Mouse (Mus musculus) lung, embryonic 14.5 days (tissue): ENCODE measurements around the gene Rapgef1. TPM values are rescaled to one million over a fixed set of nuclear protein-coding genes. Genes with fewer than 3 reads are reported as not detected.
"Not testable (repeated sequence)": the region's sequence is repeated elsewhere in the genome, so short reads cannot be mapped to it uniquely, and the experiment has no call there.

Experiments
- ATAC-seq: fragments of 200-750 bp; cut with Nextera tagmentation; 2 replicates; pipeline ENCODE4 v1.8.0; 2017; ENCODE audit warnings: mild to moderate bottlenecking, moderate TSS enrichment, moderate library complexity; ENCODE audit not compliant: insufficient read depth
- DNase-seq: peaks from one replicate; pipeline ENCODE4 v3.0.0-alpha.2; 2015
- H3K27ac ChIP-seq: fragments of 300-500 bp; sonication (generic); 2 replicates; pipeline ENCODE4 v1.5.1; 2014; ENCODE audit warnings: low read depth, mild to moderate bottlenecking, moderate library complexity
- H3K27me3 ChIP-seq: fragments of 300-500 bp; sonication (generic); 2 replicates; pipeline ENCODE4 v1.6.1; 2014; ENCODE audit warnings: low read length, control low read depth; ENCODE audit not compliant: insufficient read depth
- H3K36me3 ChIP-seq: fragments of 300-500 bp; sonication (generic); 2 replicates; pipeline ENCODE4 v1.6.1; 2014; ENCODE audit warnings: control low read depth; ENCODE audit not compliant: insufficient read depth
- H3K4me1 ChIP-seq: fragments of 300-500 bp; sonication (generic); 2 replicates; pipeline ENCODE4 v1.6.1; 2014; ENCODE audit warnings: antibody characterized with exemption, control low read depth; ENCODE audit not compliant: insufficient read depth
- H3K4me2 ChIP-seq: fragments of 300-500 bp; sonication (generic); 2 replicates; pipeline ENCODE4 v1.6.1; 2014; ENCODE audit warnings: mild to moderate bottlenecking
- H3K4me3 ChIP-seq: fragments of 300-500 bp; sonication (generic); 2 replicates; pipeline ENCODE4 v1.5.1; 2014; ENCODE audit warnings: low read depth, low read length
- H3K9ac ChIP-seq: fragments of 300-500 bp; sonication (generic); 2 replicates; pipeline ENCODE4 v1.6.1; 2014
- H3K9me3 ChIP-seq: fragments of 300-500 bp; sonication (generic); 2 replicates; pipeline ENCODE4 v1.6.1; 2016; ENCODE audit warnings: low read depth, low read length, control low read depth
- CTCF ChIP-seq: IDR thresholded peaks from 2 replicates; pipeline ENCODE4 v1.5.1; 2016; ENCODE audit warnings: antibody characterized with exemption, low read depth
- WGBS: fragments of 180-500 bp; shearing (Covaris S2); extraction: QIAGEN DNeasy Blood & Tissue Kit; methylation state at CpG from one replicate; pipeline ENCODE4 v1.1.7; 2014; 5-methylcytosine and 5-hydroxymethylcytosine counted together
- polyA plus RNA-seq: library from polyadenylated mRNA; unstranded; fragments of >200 nt; fragmentation: Nextera tagmentation; extraction: Ambion mirVana; gene quantifications from 2 replicates; pipeline ENCODE4 v1.2.1, GENCODE M21; 2014

Gene Rapgef1
- polyA plus RNA-seq, 1 experiment from 2014 or later: 20.5 TPM

GRCm38 (mm10) chr2:29629311-29629710, 9.8 kb downstream of the Rapgef1 start:
- Histone ChIP-seq H3K36me3 (no peaks in the 10 kb centered on the region), H3K4me3 (no peak overlapping the region), H3K4me1 (peaks cover 16% of the 10 kb centered on the region), H3K4me2 (no peak overlapping the region), H3K27ac (no peak overlapping the region), H3K27me3 (no peaks in the 10 kb centered on the region), H3K9ac (no peak overlapping the region), H3K9me3 (no peaks in the 10 kb centered on the region)
- TF ChIP-seq CTCF: no peak
- ATAC-seq (no peak), DNase-seq (no peak)
- 63% methylated on average over 2 of the region's 2 CpGs for whole genome bisulfite sequencing

GRCm38 (mm10) chr2:29630141-29630771, 10.7 kb downstream of the Rapgef1 start:
- no peaks in the 10 kb centered on the region for H3K36me3 ChIP-seq
- no peaks in the 10 kb centered on the region for H3K27me3 ChIP-seq
- peaks cover 18% of the 10 kb centered on the region for H3K4me1 ChIP-seq
- no peak overlapping the region for H3K27ac ChIP-seq
- WGBS: 87% methylated on average over 10 of the region's 10 CpGs
- DNase-seq (no peak), ATAC-seq (no peak)
- no peak overlapping the region for H3K4me2 ChIP-seq
- H3K4me3 ChIP-seq: no peak overlapping the region
- no peak overlapping the region for H3K9ac ChIP-seq
- no peak for TF ChIP-seq CTCF
- no peaks in the 10 kb centered on the region for H3K9me3 ChIP-seq

GRCm38 (mm10) chr2:29631020-29631419, 11.5 kb downstream of the Rapgef1 start:
- ATAC-seq (no peak), DNase-seq (no peak)
- no peaks in the 10 kb centered on the region for H3K36me3 ChIP-seq
- H3K4me2 ChIP-seq: no peak overlapping the region
- H3K4me3 ChIP-seq: no peak overlapping the region
- H3K27ac ChIP-seq: no peak overlapping the region
- peaks cover 18% of the 10 kb centered on the region for H3K4me1 ChIP-seq
- H3K9ac ChIP-seq: no peak overlapping the region
- no peak for TF ChIP-seq CTCF
- H3K27me3 ChIP-seq: no peaks in the 10 kb centered on the region
- H3K9me3 ChIP-seq: no peaks in the 10 kb centered on the region

- H3K9ac ChIP-seq, H3K9me3 ChIP-seq, H3K4me3 ChIP-seq, H3K4me2 ChIP-seq, H3K36me3 ChIP-seq, ATAC-seq, H3K27me3 ChIP-seq, H3K27ac ChIP-seq, DNase-seq: not testable (repeated sequence)
- WGBS: 89% methylated on average over 12 of the region's 12 CpGs
- H3K4me1 ChIP-seq: peaks cover 18% of the 10 kb centered on the region
These were observed 12.1 kb downstream of the Rapgef1 start for GRCm38 (mm10) chr2:29631564-29632167.

GRCm38 (mm10) chr2:29632168-29632662, 12.7 kb downstream of the Rapgef1 start:
- Histone ChIP-seq H3K9ac (no peak overlapping the region), H3K36me3 (no peaks in the 10 kb centered on the region), H3K9me3 (no peaks in the 10 kb centered on the region), H3K4me3 (no peak overlapping the region), H3K4me1 (peaks cover 18% of the 10 kb centered on the region), H3K27me3 (no peaks in the 10 kb centered on the region), H3K27ac (no peak overlapping the region; the same call in 1 of the 2 replicates), H3K4me2 (no peak overlapping the region)
- DNase-seq (no peak), ATAC-seq (no peak)
- no peak for TF ChIP-seq CTCF
- 63% methylated on average over 3 of the region's 3 CpGs for WGBS

- H3K4me2 ChIP-seq: peak overlapping the region; percentile 29
- whole genome bisulfite sequencing: 13% methylated on average over 6 of the region's 6 CpGs
These were observed 13.6 kb downstream of the Rapgef1 start for GRCm38 (mm10) chr2:29633101-29633554.

GRCm38 (mm10) chr2:29633782-29634181, 14.3 kb downstream of the Rapgef1 start:
- Histone ChIP-seq H3K4me2 (no peak overlapping the region), H3K27ac (peak overlapping the region; percentile 26; the same call in 1 of the 2 replicates), H3K4me1 (peaks cover 13% of the 10 kb centered on the region), H3K36me3 (no peaks in the 10 kb centered on the region), H3K9me3 (no peaks in the 10 kb centered on the region), H3K27me3 (no peaks in the 10 kb centered on the region), H3K9ac (no peak overlapping the region), H3K4me3 (no peak overlapping the region)
- ATAC-seq (no peak), DNase-seq (no peak)
- WGBS: 76% methylated on average over 3 of the region's 3 CpGs
- TF ChIP-seq CTCF: no peak

More at GRCm38 (mm10) chr2:29633101-29633554, 13.6 kb downstream of the Rapgef1 start:
- TF ChIP-seq CTCF: no peak
- H3K27ac ChIP-seq: peak overlapping the region; percentile 72; the same call in 1 of the 2 replicates
- peaks cover 18% of the 10 kb centered on the region for H3K4me1 ChIP-seq
- peak; percentile 97 for DNase-seq
- H3K36me3 ChIP-seq: no peaks in the 10 kb centered on the region
- H3K9me3 ChIP-seq: no peaks in the 10 kb centered on the region
- no peak overlapping the region for H3K4me3 ChIP-seq
- H3K9ac ChIP-seq: no peak overlapping the region
- ATAC-seq: peak; percentile 84
- no peaks in the 10 kb centered on the region for H3K27me3 ChIP-seq
